Mouse (Mus musculus) liver, embryonic 12.5 days (tissue): Measurements from ENCODE around the gene Csnk1g2. TPM values are rescaled to one million over a fixed set of nuclear protein-coding genes. Genes with fewer than 3 reads are reported as not detected.

Experiments used
- ATAC-seq: fragments of 200-750 bp; cut with Nextera tagmentation; 2 replicates; pipeline ENCODE4 v1.8.0; 2017; ENCODE audit warnings: moderate number of reproducible peaks, mild to moderate bottlenecking, moderate library complexity
- H3K27ac ChIP-seq: fragments of 300-500 bp; sonication (generic); 2 replicates; pipeline ENCODE4 v1.5.1; 2016; ENCODE audit warnings: mild to moderate bottlenecking
- H3K27me3 ChIP-seq: fragments of 300-500 bp; sonication (generic); replicated peaks from 2 replicates; pipeline ENCODE4 v1.6.1; 2016; ENCODE audit warnings: mild to moderate bottlenecking, moderate library complexity
- H3K36me3 ChIP-seq: fragments of 300-500 bp; sonication (generic); 2 replicates; pipeline ENCODE4 v1.6.1; 2016; ENCODE audit warnings: mild to moderate bottlenecking, moderate library complexity
- H3K4me1 ChIP-seq: fragments of 300-500 bp; sonication (generic); 2 replicates; pipeline ENCODE4 v1.6.1; 2016
- H3K4me2 ChIP-seq: fragments of 300-500 bp; sonication (generic); 2 replicates; pipeline ENCODE4 v1.6.1; 2016; ENCODE audit warnings: mild to moderate bottlenecking, moderate library complexity
- H3K4me3 ChIP-seq: fragments of 300-500 bp; sonication (generic); 2 replicates; pipeline ENCODE4 v1.5.1; 2016; ENCODE audit warnings: mild to moderate bottlenecking, moderate library complexity
- H3K9ac ChIP-seq: fragments of 300-500 bp; sonication (generic); 2 replicates; pipeline ENCODE4 v1.6.1; 2016; ENCODE audit warnings: mild to moderate bottlenecking, moderate library complexity
- H3K9me3 ChIP-seq: fragments of 300-500 bp; sonication (generic); replicated peaks from 2 replicates; pipeline ENCODE4 v1.6.1; 2016; ENCODE audit warnings: mild to moderate bottlenecking, moderate library complexity
- WGBS: fragments of 180-500 bp; shearing (Covaris S2); methylation state at CpG from one replicate; pipeline ENCODE4 v1.1.7; 2016; ENCODE audit not compliant: insufficient replicate concordance; 5-methylcytosine and 5-hydroxymethylcytosine counted together
- polyA plus RNA-seq: library from polyadenylated mRNA; unstranded; fragments of >200 nt; fragmentation: Nextera tagmentation; extraction: Ambion mirVana; gene quantifications from 2 replicates; pipeline ENCODE4 v1.2.1, GENCODE M21; 2016

Gene Csnk1g2
- polyA plus RNA-seq, 1 experiment from 2014 or later, result 106 TPM

DNA sequence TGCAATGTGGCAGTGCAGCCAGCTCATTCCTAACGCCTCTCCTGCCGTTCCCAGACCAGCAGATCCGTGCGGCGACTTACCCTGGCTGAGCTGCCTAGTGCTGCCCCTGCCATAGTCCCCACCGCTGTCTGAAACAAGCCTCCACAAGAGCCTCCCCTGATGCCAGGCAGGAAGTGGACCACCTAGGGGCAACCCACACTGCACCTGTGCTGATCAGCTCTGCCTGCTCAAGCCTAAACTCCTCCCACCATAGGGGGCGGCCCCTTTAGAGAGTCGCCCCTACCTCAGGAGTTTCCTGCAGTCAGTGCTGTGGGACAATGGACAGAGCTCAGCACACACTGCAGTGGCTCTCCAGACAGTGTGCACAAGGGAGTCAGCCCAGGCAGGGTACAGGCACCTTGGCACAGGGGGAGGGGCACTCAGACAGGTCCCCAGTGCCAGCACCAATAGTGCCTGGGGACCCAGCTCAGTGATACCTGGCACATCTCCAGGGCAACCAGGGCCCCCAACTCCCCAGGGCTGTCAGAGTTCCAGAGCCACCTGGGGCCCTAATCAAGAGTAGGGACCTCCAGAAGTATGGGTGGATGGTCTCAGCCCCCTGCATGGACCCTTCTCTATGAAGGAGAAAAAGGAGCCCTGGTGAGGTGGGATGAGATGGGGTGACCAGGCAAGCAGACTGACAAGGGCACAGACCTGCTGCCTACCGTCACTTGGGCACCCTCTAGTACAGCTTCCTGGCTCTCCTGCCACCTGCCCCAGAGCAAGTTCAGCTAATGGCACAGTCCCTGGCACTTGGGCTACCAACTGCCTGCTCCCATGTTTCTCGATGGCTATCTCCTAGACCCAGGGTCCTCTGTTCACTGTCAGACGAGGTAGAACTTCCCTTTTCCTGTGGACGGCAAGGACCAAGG lies 37.7 kb upstream of the Csnk1g2 start:
- Histone ChIP-seq H3K9ac (no peak overlapping the region), H3K4me1 (peaks cover 61% of the 10 kb centered on the region), H3K4me2 (no peak overlapping the region), H3K4me3 (no peak overlapping the region), H3K27me3 (no peaks in the 10 kb centered on the region), H3K9me3 (no peaks in the 10 kb centered on the region), H3K36me3 (peaks cover 60% of the 10 kb centered on the region), H3K27ac (peak overlapping the region; percentile 36)
- no peak for ATAC-seq
- 74% methylated on average over 12 of the region's 12 CpGs for WGBS

DNA sequence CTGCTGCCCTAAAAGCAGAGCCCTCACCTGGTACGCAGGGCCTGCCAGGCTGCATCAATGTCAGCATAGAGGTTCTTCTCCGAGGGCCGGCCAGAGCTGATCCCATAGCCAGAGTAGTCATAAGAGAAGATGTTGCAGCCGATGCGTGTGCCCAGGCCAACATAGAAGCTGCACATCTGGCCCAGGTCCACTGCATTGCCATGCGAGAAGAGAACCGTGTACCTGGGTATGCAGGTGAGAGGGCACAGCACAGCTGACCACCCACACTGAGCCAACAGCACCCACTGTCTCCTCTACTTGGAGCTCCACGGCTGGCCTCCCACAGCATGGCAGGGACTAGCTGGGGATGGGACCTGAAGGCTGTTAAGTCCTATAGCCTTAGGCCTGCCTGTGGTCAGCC lies 37.1 kb upstream of the Csnk1g2 start:
- Histone ChIP-seq H3K4me1 (peaks cover 61% of the 10 kb centered on the region), H3K27ac (0 out of 2 replicates have a peak overlapping the region, but pooled peaks have one; percentile 67), H3K4me3 (no peak overlapping the region), H3K4me2 (no peak overlapping the region), H3K9me3 (no peaks in the 10 kb centered on the region), H3K9ac (no peak overlapping the region), H3K36me3 (peaks cover 60% of the 10 kb centered on the region), H3K27me3 (no peaks in the 10 kb centered on the region)
- no peak for ATAC-seq
- 86% methylated on average over 8 of the region's 8 CpGs for WGBS

DNA sequence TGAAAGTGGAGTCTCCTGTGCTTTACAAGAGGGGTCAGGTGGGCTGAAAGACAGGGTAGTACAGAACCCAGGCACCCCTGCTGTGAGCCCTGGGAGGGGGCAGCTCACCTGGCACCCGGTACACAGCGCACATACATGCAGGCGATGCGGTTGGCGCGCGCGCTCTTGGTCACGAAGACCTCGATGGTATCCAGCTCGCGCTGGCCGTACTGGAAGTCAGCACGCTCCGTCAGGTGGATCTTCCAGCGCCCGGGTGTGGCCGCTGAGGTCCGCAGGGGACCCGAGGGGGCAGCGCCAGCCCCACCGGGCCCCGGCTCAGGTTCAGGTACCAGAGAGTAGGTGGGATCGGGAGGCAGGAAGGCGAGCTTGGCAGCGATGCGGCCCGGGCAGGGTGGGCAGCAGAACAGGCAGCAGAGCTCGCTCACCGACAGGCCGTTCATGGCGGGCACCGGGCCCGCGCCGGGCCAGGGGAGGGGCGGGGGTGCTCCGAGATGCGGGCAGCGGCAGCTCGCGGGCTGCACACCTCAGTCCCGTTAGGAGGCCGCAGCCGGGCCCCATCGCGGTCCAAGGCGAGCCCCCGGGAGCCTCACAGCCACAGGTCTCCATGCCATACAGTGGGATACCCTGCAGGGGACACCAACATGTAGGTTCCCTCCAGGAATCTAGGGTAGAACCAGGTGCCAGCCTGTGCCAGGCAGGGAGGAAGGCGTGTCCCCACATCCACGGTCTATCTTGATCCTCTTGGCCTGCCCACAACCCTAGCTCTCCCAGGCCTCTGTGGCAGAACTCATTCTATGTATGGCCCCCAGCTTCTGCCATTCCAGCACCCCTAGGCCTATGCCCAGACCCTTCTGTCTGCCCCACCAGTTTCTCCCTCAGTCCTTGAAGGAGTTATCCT lies 36.0 kb upstream of the Csnk1g2 start:
- Histone ChIP-seq H3K9me3 (no peaks in the 10 kb centered on the region), H3K27me3 (no peaks in the 10 kb centered on the region), H3K4me1 (peaks cover 68% of the 10 kb centered on the region), H3K4me2 (peak overlapping the region; percentile 20), H3K27ac (peak overlapping the region; percentile 67), H3K36me3 (peaks cover 51% of the 10 kb centered on the region), H3K9ac (0 out of 2 replicates have a peak overlapping the region, but pooled peaks have one; percentile 12), H3K4me3 (no peak overlapping the region)
- WGBS, result 93% methylated on average over 45 of the region's 51 CpGs
- ATAC-seq, result no peak

DNA sequence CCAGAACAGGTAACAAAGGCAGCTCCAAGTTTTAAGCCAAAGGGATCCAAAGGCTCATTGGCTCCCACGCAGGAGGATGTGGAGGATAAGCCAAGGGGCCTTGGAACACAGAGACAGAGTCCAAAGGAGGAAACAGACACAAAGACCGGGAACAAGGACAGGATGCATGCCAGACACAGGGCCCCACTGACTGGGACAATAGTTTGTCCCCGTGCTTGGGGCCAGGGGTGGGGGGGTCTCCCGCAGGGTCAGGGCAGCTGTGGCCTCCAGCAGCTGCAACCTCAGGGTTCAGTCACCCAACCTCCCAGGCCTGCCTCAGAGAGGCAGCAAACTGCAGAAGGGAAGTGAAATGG lies 35.4 kb upstream of the Csnk1g2 start:
- ATAC-seq, result no peak
- no peaks in the 10 kb centered on the region for H3K27me3 ChIP-seq
- H3K4me2 ChIP-seq, result peak overlapping the region; percentile 20
- WGBS, result 49% methylated on average over 4 of the region's 4 CpGs
- H3K4me1 ChIP-seq, result peaks cover 68% of the 10 kb centered on the region
- no peaks in the 10 kb centered on the region for H3K9me3 ChIP-seq
- H3K4me3 ChIP-seq, result no peak overlapping the region
- peaks cover 46% of the 10 kb centered on the region for H3K36me3 ChIP-seq
- peak overlapping the region; percentile 67 for H3K27ac ChIP-seq
- H3K9ac ChIP-seq, result 0 out of 2 replicates have a peak overlapping the region, but pooled peaks have one; percentile 12

DNA sequence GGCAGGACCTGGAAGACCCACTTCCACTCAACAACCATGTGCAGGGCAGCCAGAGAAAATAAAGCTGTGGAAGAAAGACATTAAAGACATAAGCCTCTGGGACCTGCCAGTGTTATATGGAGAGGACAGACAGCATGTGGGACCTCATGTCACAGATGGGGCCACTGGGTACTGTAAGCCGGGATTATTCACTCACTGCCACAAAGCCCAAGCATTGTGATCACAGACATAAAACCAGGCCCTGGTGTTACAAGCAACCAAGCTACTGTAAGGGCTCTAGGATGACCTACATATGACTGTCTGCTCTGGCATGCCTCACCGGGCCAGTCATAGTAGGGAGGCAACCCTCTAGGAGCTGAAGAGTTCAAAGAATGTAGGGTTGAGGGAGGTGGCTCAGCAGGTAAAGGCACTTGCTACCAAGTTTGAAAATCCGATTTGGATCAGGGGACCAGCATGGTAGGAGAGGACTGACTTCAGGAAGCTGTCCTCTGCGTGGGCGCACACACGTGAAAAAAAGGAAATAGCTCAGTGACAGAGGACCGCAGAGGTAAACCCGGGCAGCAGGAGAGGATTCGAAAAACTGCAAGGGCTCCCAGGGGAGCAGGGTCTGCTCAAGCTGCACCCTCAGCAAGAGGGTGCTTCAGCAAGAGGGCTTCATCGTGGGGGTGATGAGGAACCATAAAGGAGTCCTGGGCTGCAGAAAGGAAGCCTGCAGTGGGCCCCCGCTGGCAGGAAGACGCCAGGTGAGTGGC lies 33.3 kb upstream of the Csnk1g2 start:
- peaks cover 28% of the 10 kb centered on the region for H3K36me3 ChIP-seq
- 10% methylated on average over 12 of the region's 12 CpGs for WGBS
- H3K27ac ChIP-seq, result peak overlapping the region; percentile 77
- peak overlapping the region; percentile 89 for H3K4me2 ChIP-seq
- no peak for ATAC-seq
- no peaks in the 10 kb centered on the region for H3K9me3 ChIP-seq
- peaks cover 59% of the 10 kb centered on the region for H3K4me1 ChIP-seq
- H3K27me3 ChIP-seq, result no peaks in the 10 kb centered on the region
- H3K9ac ChIP-seq, result peak overlapping the region; percentile 96
- H3K4me3 ChIP-seq, result peak overlapping the region; percentile 95

DNA sequence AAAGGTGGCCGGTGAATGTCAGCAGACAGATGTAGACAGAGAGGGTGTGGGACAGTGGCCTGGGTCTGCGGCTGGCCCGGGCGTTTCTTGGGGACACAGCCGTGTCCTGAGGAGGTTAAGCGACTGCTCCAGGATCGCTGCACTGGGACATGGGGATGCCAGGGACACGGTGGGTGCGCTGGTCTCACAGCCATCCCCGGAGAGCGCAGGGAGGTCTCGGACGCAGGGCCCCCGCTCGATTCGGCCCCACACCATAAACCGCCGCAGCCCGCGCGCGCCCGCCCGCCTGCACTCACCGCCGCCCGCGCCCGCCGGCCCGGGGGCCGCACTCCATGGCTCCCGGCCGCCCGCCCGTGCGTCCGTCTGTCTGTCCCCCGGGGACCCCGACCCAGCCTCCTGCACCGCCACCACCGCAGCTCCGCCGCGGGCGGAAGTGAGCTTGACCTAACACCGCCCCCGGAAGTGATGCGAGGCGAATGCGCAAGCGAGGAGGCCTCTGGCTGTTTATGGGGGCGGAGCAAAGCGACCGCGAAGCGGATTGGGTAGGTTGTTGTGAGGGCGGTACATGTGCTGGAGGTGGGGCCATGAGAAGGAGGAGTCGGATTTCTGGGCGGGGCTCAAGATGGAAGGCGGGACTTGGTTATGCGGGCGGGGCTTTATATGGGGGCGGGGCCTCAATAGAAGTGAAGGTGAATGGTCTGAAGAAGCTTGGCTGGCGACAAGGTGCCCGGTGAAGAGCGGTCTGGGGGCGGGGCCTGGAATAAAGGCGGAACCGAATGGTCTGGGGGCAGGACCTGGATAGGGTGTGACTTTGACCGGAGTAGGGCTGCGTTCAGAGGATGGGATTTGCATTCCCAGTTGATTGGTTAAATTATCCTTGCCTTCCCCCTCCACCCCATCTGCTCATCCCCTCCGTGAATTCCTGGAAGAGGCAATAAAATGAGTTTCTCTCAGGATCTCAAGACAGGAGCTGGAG lies 32.5 kb upstream of the Csnk1g2 start, which contains the start of gene Abhd17a:
TSS of gene Abhd17a (minus strand) at position 463 of the 976 bp plus-strand sequence.
- peak within 1 kb of the TSS; percentile 77 for H3K27ac ChIP-seq
- peak within 1 kb of the TSS; percentile 89 for H3K4me2 ChIP-seq
- no peaks in the 10 kb centered on the region for H3K27me3 ChIP-seq
- peaks cover 20% of the 10 kb centered on the region for H3K36me3 ChIP-seq
- peaks cover 55% of the 10 kb centered on the region for H3K4me1 ChIP-seq
- ATAC-seq, result peak; percentile 96
- WGBS, result under 1% methylated on average over 73 of the region's 73 CpGs
- peak within 1 kb of the TSS; percentile 95 for H3K4me3 ChIP-seq
- no peaks in the 10 kb centered on the region for H3K9me3 ChIP-seq
- H3K9ac ChIP-seq, result peak within 1 kb of the TSS; percentile 96

DNA sequence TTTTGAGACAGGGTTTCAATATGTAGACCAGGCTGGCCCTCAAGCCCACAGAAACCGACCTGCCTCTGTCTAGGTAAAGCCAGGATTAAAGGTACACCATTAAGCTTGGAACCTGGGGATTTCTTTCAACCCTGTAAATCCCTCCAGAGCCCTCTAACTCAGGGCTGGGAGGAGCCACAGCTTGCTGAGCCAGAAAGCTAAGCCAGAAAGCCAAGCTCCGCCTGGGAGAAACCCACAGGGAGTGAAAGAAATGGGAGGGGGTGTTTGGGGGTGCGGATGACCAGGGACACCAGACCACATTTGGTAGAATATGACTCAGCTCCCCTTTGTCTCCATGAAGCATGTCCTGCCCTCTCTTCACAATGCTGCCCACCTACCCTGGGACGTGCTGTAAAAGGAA lies 26.3 kb upstream of the Csnk1g2 start:
- no peaks in the 10 kb centered on the region for H3K9me3 ChIP-seq
- no peak overlapping the region for H3K4me3 ChIP-seq
- ATAC-seq, result no peak
- peak overlapping the region; percentile 32; the same call in 1 of the 2 replicates for H3K27ac ChIP-seq
- no peaks in the 10 kb centered on the region for H3K36me3 ChIP-seq
- peak overlapping the region; percentile 15; the same call in 1 of the 2 replicates for H3K9ac ChIP-seq
- no peak overlapping the region for H3K4me2 ChIP-seq
- H3K27me3 ChIP-seq, result no peaks in the 10 kb centered on the region
- H3K4me1 ChIP-seq, result peaks cover 56% of the 10 kb centered on the region
- WGBS, result 57% methylated on average over 4 of the region's 4 CpGs

DNA sequence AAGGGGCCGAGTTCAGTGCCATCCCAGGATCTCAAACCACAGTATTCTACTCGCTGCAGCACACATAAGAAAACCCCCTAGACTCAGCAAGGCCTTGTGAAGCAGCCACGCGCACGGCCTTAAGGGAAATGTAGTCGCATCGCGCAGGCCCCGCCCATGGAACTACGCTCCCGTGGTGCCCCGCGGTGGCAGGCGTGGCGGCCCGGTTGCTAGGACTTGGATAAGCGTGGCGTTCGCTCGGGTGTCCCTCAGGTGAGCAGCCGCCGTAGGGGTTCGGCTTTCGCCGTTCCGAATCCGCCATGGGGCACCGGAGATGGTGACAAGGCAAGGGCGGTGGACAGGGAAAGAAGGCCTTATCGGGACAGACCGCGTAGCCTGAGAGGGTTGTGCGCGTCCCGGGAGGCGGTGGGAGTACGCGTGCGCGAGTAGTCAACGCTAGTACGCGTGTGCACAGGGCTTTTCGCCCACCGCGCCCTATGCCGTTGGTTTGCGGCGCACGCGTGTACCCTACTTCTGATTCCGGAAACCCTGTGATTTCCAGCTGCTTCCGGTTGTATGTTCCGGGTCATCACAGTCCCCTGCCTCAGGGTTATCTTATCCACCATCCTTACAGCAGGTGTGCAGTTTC lies 19.8 kb upstream of the Csnk1g2 start, which contains the start of the genes Scamp4 and Adat3:
TSS of gene Scamp4 (plus strand) at position 175 of the 628 bp plus-strand sequence.
TSS of gene Adat3 (plus strand) at position 183 of the 628 bp plus-strand sequence.
- peaks cover 24% of the 10 kb centered on the region for H3K36me3 ChIP-seq
- H3K4me1 ChIP-seq, result peaks cover 80% of the 10 kb centered on the region
- ATAC-seq, result peak; percentile 86
- WGBS, result under 1% methylated on average over 54 of the region's 54 CpGs
- no peaks in the 10 kb centered on the region for H3K27me3 ChIP-seq
- peak within 1 kb of the TSS; percentile 82 for H3K9ac ChIP-seq
- H3K9me3 ChIP-seq, result no peaks in the 10 kb centered on the region
- H3K27ac ChIP-seq, result peak within 1 kb of the TSS; percentile 98
- peak within 1 kb of the TSS; percentile 97 for H3K4me2 ChIP-seq
- peak within 1 kb of the TSS; percentile 71 for H3K4me3 ChIP-seq

DNA sequence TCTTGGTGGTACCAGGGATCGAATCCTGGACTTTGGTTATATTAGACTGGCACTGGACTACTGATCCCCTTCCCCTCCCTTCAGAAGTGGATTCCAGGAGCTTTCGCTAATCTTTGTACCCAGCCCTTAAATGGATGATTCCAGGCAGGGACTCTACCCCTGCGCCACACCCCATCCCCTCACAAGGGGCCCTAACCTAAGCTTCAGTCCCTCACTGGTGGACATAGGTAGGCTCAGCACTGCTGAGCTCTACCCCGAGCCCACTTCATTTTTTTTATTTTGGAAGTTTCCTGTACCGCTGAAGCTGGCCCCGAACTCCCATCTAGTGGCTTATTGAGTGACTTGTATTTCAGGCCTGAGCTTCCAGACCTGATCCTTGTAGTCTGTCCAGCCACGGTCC lies 19.3 kb upstream of the Csnk1g2 start:
- peak; percentile 14 for ATAC-seq
- Histone ChIP-seq H3K4me1 (peaks cover 80% of the 10 kb centered on the region), H3K9ac (peak overlapping the region; percentile 82), H3K9me3 (no peaks in the 10 kb centered on the region), H3K27ac (peak overlapping the region; percentile 98), H3K27me3 (no peaks in the 10 kb centered on the region), H3K4me3 (peak overlapping the region; percentile 71), H3K36me3 (peaks cover 29% of the 10 kb centered on the region), H3K4me2 (peak overlapping the region; percentile 97)
- 19% methylated on average over 7 of the region's 7 CpGs for WGBS

DNA sequence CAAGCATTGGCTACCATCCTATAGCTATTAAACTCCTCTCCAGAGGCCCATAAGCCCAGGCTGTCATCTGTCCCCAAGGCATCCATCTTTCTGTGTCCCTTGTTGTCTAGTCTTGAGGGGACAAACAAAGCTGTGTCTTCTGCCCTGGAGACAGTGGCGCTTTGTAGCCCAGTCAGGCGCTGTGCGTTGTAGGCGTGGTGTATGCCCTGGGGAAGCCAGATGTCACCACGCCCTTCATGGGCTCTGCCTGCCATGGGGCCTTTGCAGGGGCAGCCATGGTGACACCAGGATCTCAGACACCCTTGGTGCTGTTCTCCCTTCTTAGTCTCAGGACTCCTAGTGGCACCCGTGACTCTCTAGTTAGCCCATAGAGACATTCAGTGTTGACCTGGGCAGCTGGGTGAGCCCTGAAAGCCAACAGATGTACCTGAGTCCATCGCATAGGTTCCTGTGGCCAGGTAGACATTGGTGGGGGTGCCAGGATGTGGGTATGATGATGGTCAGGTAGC lies 18.6 kb upstream of the Csnk1g2 start:
- peaks cover 36% of the 10 kb centered on the region for H3K36me3 ChIP-seq
- peak overlapping the region; percentile 98 for H3K27ac ChIP-seq
- ATAC-seq, result peak; percentile 79
- H3K9me3 ChIP-seq, result no peaks in the 10 kb centered on the region
- peak overlapping the region; percentile 82 for H3K9ac ChIP-seq
- H3K4me3 ChIP-seq, result peak overlapping the region; percentile 71
- H3K27me3 ChIP-seq, result no peaks in the 10 kb centered on the region
- H3K4me2 ChIP-seq, result peak overlapping the region; percentile 97
- WGBS, result 35% methylated on average over 7 of the region's 7 CpGs
- H3K4me1 ChIP-seq, result peaks cover 77% of the 10 kb centered on the region
